ENCODE assay signal across 27 mouse cellular contexts in the genomic region with DNA sequence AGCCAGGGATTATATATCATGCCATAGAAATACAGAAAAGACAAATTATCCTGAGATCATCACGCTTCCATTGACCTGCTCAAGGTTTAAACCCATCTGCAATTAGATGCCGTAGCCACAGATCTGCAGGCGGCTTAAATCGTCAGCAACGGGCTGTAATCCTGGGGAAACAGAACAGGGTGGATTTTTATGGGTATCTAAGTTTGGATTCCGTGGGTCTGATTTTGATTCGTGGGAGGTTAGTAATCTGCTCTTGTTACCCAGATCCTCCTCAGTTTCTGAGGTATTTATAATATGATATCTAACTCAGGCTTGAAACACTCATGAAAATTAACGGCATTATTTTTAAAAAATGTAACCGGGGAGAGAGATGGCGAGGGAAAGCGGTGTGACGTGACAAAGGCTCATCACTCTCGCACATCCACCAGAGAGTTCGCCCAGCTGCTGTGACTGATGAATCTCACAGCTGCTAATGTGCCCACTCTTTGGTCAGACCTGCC.
DNase-seq lines count a peak whose midpoint lies in the region; ATAC-seq and TF ChIP-seq lines count a peak whose summit lies in the region.
"Had no signal": no experiment of that assay in that cellular context is flagged by ENCODE, and none has a peak within 500 bp of the region (broad histone marks: within the 10 kb centered on the region; RNA-seq: fewer than 3 reads in every experiment).

No protein-coding gene starts in this region.

- no peak overlapping the region for H3K27ac ChIP-seq in midbrain, embryonic 11.5 days (ENCODE audit: low read depth, low read length)
- H3K27ac ChIP-seq in midbrain, postnatal 0 days (ENCODE audit: low read depth, low read length): no peak overlapping the region
- H3K27ac ChIP-seq in hindbrain, embryonic 12.5 days: peak overlapping the region; percentile 52
- peak overlapping the region; percentile 66 for H3K27ac ChIP-seq in hindbrain, embryonic 14.5 days
- peak overlapping the region; percentile 60; the same call in 1 of the 2 replicates for H3K27ac ChIP-seq in neural tube, embryonic 14.5 days (ENCODE audit: low read depth, low read length)
- H3K27ac ChIP-seq: embryonic facial prominence, embryonic 12.5 days; gastrocnemius, adult 2 months; heart, embryonic 13.5 days; intestine, embryonic 15.5 days; limb, embryonic 12.5 days; liver, embryonic 12.5 days; stomach, embryonic 15.5 days had no signal

- 78% methylated on average over 14 of the region's 14 CpGs for WGBS in midbrain, embryonic 11.5 days
- WGBS in midbrain, postnatal 0 days: 47% methylated on average over 14 of the region's 14 CpGs
- WGBS in hindbrain, embryonic 12.5 days: 69% methylated on average over 14 of the region's 14 CpGs
- 55% methylated on average over 14 of the region's 14 CpGs for WGBS in hindbrain, embryonic 14.5 days
- 41% methylated on average over 14 of the region's 14 CpGs for WGBS in neural tube, embryonic 14.5 days

- intact Hi-C loops in left cerebral cortex, postnatal 4 days (cut with DNase I): loop anchor here (10.0 kb wide), 1 partner anchor 200 kb away; no protein-coding TSS in a partner anchor

- no peaks in the 10 kb centered on the region for H3K9me3 ChIP-seq in midbrain, embryonic 11.5 days (ENCODE audit: control insufficient read depth, low read length)
- H3K9me3 ChIP-seq in midbrain, postnatal 0 days (ENCODE audit: low read length): no peaks in the 10 kb centered on the region
- no peaks in the 10 kb centered on the region for H3K9me3 ChIP-seq in hindbrain, embryonic 12.5 days (replicated peaks)
- no peaks in the 10 kb centered on the region for H3K9me3 ChIP-seq in hindbrain, embryonic 14.5 days (ENCODE audit: control insufficient read depth, low read length)
- no peaks in the 10 kb centered on the region for H3K9me3 ChIP-seq in neural tube, embryonic 14.5 days (ENCODE audit: control insufficient read depth, low read length)
- H3K9me3 ChIP-seq: embryonic facial prominence, embryonic 12.5 days; heart, embryonic 13.5 days; intestine, embryonic 15.5 days; limb, embryonic 12.5 days; liver, embryonic 12.5 days; megakaryocyte, embryonic 14.5 days; stomach, embryonic 15.5 days had no signal

- no peak for ATAC-seq in midbrain, embryonic 11.5 days (ENCODE audit: low FRiP score)
- ATAC-seq in midbrain, postnatal 0 days (ENCODE audit: low FRiP score): no peak
- no peak for ATAC-seq in hindbrain, embryonic 12.5 days (ENCODE audit: low FRiP score)
- ATAC-seq in hindbrain, embryonic 14.5 days (ENCODE audit: low FRiP score): no peak
- ATAC-seq in neural tube, embryonic 14.5 days (ENCODE audit: low read depth): no peak
- ATAC-seq: intestine, embryonic 15.5 days; liver, embryonic 12.5 days had no signal

- no peak overlapping the region for H3K4me2 ChIP-seq in midbrain, embryonic 11.5 days
- H3K4me2 ChIP-seq in midbrain, postnatal 0 days (ENCODE audit: low read depth, low read length, poor library complexity, severe bottlenecking): no peak overlapping the region; the same call in 1 of the 2 replicates
- H3K4me2 ChIP-seq in hindbrain, embryonic 12.5 days (replicated peaks): no peak overlapping the region
- H3K4me2 ChIP-seq in hindbrain, embryonic 14.5 days (replicated peaks): peak overlapping the region; percentile 28; the same call in 1 of the 2 replicates
- H3K4me2 ChIP-seq in neural tube, embryonic 14.5 days (ENCODE audit: low read depth, low read length): peak overlapping the region; percentile 12; the same call in 1 of the 2 replicates
- H3K4me2 ChIP-seq: embryonic facial prominence, embryonic 12.5 days; heart, embryonic 13.5 days; intestine, embryonic 15.5 days; limb, embryonic 12.5 days; liver, embryonic 12.5 days; stomach, embryonic 15.5 days had no signal

- H3K36me3 ChIP-seq in midbrain, embryonic 11.5 days (ENCODE audit: control insufficient read depth, insufficient read depth, low read length): no peaks in the 10 kb centered on the region
- no peaks in the 10 kb centered on the region for H3K36me3 ChIP-seq in midbrain, postnatal 0 days (ENCODE audit: insufficient read depth, low read length)
- no peaks in the 10 kb centered on the region for H3K36me3 ChIP-seq in hindbrain, embryonic 12.5 days
- no peaks in the 10 kb centered on the region for H3K36me3 ChIP-seq in hindbrain, embryonic 14.5 days (replicated peaks; ENCODE audit: control insufficient read depth, insufficient read depth)
- no peaks in the 10 kb centered on the region for H3K36me3 ChIP-seq in neural tube, embryonic 14.5 days (ENCODE audit: control insufficient read depth, insufficient read depth, low read length)
- H3K36me3 ChIP-seq: embryonic facial prominence, embryonic 12.5 days; heart, embryonic 13.5 days; intestine, embryonic 15.5 days; limb, embryonic 12.5 days; liver, embryonic 12.5 days; stomach, embryonic 15.5 days had no signal

- peaks cover 7% of the 10 kb centered on the region for H3K4me1 ChIP-seq in midbrain, embryonic 11.5 days (ENCODE audit: control insufficient read depth, insufficient read depth, low read length)
- no peaks in the 10 kb centered on the region for H3K4me1 ChIP-seq in midbrain, postnatal 0 days (ENCODE audit: insufficient read depth, low read length)
- H3K4me1 ChIP-seq in hindbrain, embryonic 12.5 days: peaks cover 7% of the 10 kb centered on the region
- peaks cover 7% of the 10 kb centered on the region; the same call in 1 of the 2 replicates for H3K4me1 ChIP-seq in hindbrain, embryonic 14.5 days (replicated peaks; ENCODE audit: control insufficient read depth, insufficient read depth, low read length)
- no peaks in the 10 kb centered on the region for H3K4me1 ChIP-seq in neural tube, embryonic 14.5 days (ENCODE audit: control insufficient read depth, insufficient read depth, low read length)
- H3K4me1 ChIP-seq: embryonic facial prominence, embryonic 12.5 days; heart, embryonic 13.5 days; intestine, embryonic 15.5 days; limb, embryonic 12.5 days; liver, embryonic 12.5 days; megakaryocyte, embryonic 14.5 days; stomach, embryonic 15.5 days had no signal

- peak overlapping the region; percentile 14; the same call in 1 of the 2 replicates for H3K9ac ChIP-seq in midbrain, embryonic 11.5 days (ENCODE audit: low read length)
- no peak overlapping the region for H3K9ac ChIP-seq in midbrain, postnatal 0 days (replicated peaks; ENCODE audit: low read length, poor library complexity, severe bottlenecking)
- H3K9ac ChIP-seq in hindbrain, embryonic 12.5 days: no peak overlapping the region
- H3K9ac ChIP-seq in hindbrain, embryonic 14.5 days: peak overlapping the region; percentile 10; the same call in 1 of the 2 replicates
- no peak overlapping the region for H3K9ac ChIP-seq in neural tube, embryonic 14.5 days (replicated peaks; ENCODE audit: low read depth, low read length)
- H3K9ac ChIP-seq: embryonic facial prominence, embryonic 12.5 days; forebrain, postnatal 0 days; heart, embryonic 13.5 days; intestine, embryonic 15.5 days; limb, embryonic 12.5 days; liver, embryonic 12.5 days; stomach, embryonic 15.5 days had no signal

- H3K4me3 ChIP-seq in midbrain, embryonic 11.5 days (ENCODE audit: low read depth, low read length): no peak overlapping the region
- no peak overlapping the region for H3K4me3 ChIP-seq in midbrain, postnatal 0 days (ENCODE audit: low read depth, low read length)
- no peak overlapping the region for H3K4me3 ChIP-seq in hindbrain, embryonic 12.5 days
- H3K4me3 ChIP-seq in hindbrain, embryonic 14.5 days (replicated peaks; ENCODE audit: low read length): no peak overlapping the region
- H3K4me3 ChIP-seq in neural tube, embryonic 14.5 days (ENCODE audit: low read depth, low read length): no peak overlapping the region
- H3K4me3 ChIP-seq: embryonic facial prominence, embryonic 12.5 days; erythroblast, embryonic 14.5 days; gastrocnemius, adult 2 months; heart, embryonic 13.5 days; intestine, embryonic 15.5 days; limb, embryonic 12.5 days; liver, embryonic 12.5 days; megakaryocyte, embryonic 14.5 days; myocyte; stomach, embryonic 15.5 days had no signal

- DNase-seq in midbrain, embryonic 11.5 days (ENCODE audit: low spot score, missing footprints): no peak
- DNase-seq in midbrain, postnatal 0 days (ENCODE audit: low spot score): no peak
- no peak for DNase-seq in hindbrain, embryonic 14.5 days (ENCODE audit: low spot score)
- DNase-seq in spleen, postnatal 14 days (ENCODE audit: low spot score in 2 of 2): no peak
- no peak for DNase-seq in left cerebral cortex, postnatal 4 days
- DNase-seq: adrenal gland, adult 2 months; cerebellum, adult 9-10 months; forebrain, postnatal 0 days; gastrocnemius, adult 2 months; heart, postnatal 36 days; kidney, adult 9 months; kidney, postnatal 25 days; layer of hippocampus, adult 9-11 months; lung, adult 2 months; spleen, adult 18-20 months; thymus, adult 2 months had no signal

- TF ChIP-seq CTCF in midbrain, postnatal 0 days (IDR thresholded peaks at IDR 0.05): no peak

- no peaks in the 10 kb centered on the region for H3K27me3 ChIP-seq in midbrain, embryonic 11.5 days (ENCODE audit: control insufficient read depth, insufficient read depth, low read length)
- no peaks in the 10 kb centered on the region for H3K27me3 ChIP-seq in midbrain, postnatal 0 days (ENCODE audit: insufficient read depth, low read length)
- no peaks in the 10 kb centered on the region for H3K27me3 ChIP-seq in hindbrain, embryonic 12.5 days
- H3K27me3 ChIP-seq in hindbrain, embryonic 14.5 days (ENCODE audit: control insufficient read depth, insufficient read depth, low read length): no peaks in the 10 kb centered on the region
- no peaks in the 10 kb centered on the region for H3K27me3 ChIP-seq in neural tube, embryonic 14.5 days (ENCODE audit: control insufficient read depth, insufficient read depth, low read length)
- H3K27me3 ChIP-seq: embryonic facial prominence, embryonic 12.5 days; heart, embryonic 13.5 days; intestine, embryonic 15.5 days; limb, embryonic 12.5 days; megakaryocyte, embryonic 14.5 days; stomach, embryonic 15.5 days had no signal

Comparison
In these comparisons a context has a peak if more than half of its experiments do, and no peak if none do; other contexts are left out.
1. H3K4me2 ChIP-seq: peak in hindbrain, embryonic 14.5 days (single experiment) and neural tube, embryonic 14.5 days (single experiment); none in midbrain, embryonic 11.5 days (single experiment), midbrain, postnatal 0 days (single experiment) and hindbrain, embryonic 12.5 days (single experiment).
2. H3K9ac ChIP-seq: peak in midbrain, embryonic 11.5 days (single experiment) and hindbrain, embryonic 14.5 days (single experiment); none in midbrain, postnatal 0 days (single experiment), hindbrain, embryonic 12.5 days (single experiment) and neural tube, embryonic 14.5 days (single experiment).
3. H3K27ac ChIP-seq: peak in hindbrain, embryonic 12.5 days (single experiment), hindbrain, embryonic 14.5 days (single experiment) and neural tube, embryonic 14.5 days (single experiment); none in midbrain, embryonic 11.5 days (single experiment) and midbrain, postnatal 0 days (single experiment).